Mouse (Mus musculus) forebrain, embryonic 16.5 days (tissue): Measurements from ENCODE around the gene B3gat3. TPM values are rescaled to one million over a fixed set of nuclear protein-coding genes. Genes with fewer than 3 reads are reported as not detected.
"Not testable (repeated sequence)": the region's sequence is repeated elsewhere in the genome, so short reads cannot be mapped to it uniquely, and the experiment has no call there.

ENCODE experiments used
- ATAC-seq: fragments of 200-750 bp; cut with Nextera tagmentation; 2 replicates; pipeline ENCODE4 v1.8.0; 2017; ENCODE audit warnings: mild to moderate bottlenecking, moderate library complexity
- H3K27ac ChIP-seq: fragments of 300-500 bp; sonication (generic); 2 replicates; pipeline ENCODE4 v1.5.1; 2014; ENCODE audit warnings: low read length, control low read depth
- H3K27me3 ChIP-seq: fragments of 300-500 bp; sonication (generic); replicated peaks from 2 replicates; pipeline ENCODE4 v1.6.1; 2014; ENCODE audit warnings: low read length; ENCODE audit not compliant: control insufficient read depth, insufficient read depth
- H3K36me3 ChIP-seq: fragments of 300-500 bp; sonication (generic); 2 replicates; pipeline ENCODE4 v1.6.1; 2014; ENCODE audit not compliant: control insufficient read depth, insufficient read depth
- H3K4me1 ChIP-seq: fragments of 300-500 bp; sonication (generic); replicated peaks from 2 replicates; pipeline ENCODE4 v1.6.1; 2014; ENCODE audit warnings: low read length; ENCODE audit not compliant: control insufficient read depth, insufficient read depth
- H3K4me2 ChIP-seq: fragments of 300-500 bp; sonication (generic); 2 replicates; pipeline ENCODE4 v1.6.1; 2014; ENCODE audit warnings: mild to moderate bottlenecking, low read length, control low read depth
- H3K4me3 ChIP-seq: fragments of 300-500 bp; sonication (generic); replicated peaks from 2 replicates; pipeline ENCODE4 v1.5.1; 2014; ENCODE audit warnings: mild to moderate bottlenecking, low read length, control low read depth
- H3K9ac ChIP-seq: fragments of 300-500 bp; sonication (generic); replicated peaks from 2 replicates; pipeline ENCODE4 v1.6.1; 2014; ENCODE audit warnings: low read depth, low read length, control low read depth
- H3K9me3 ChIP-seq: fragments of 300-500 bp; sonication (generic); 2 replicates; pipeline ENCODE4 v1.6.1; 2016; ENCODE audit warnings: low read length; ENCODE audit not compliant: control insufficient read depth
- WGBS: fragments of 180-500 bp; shearing (Covaris S2); extraction: QIAGEN DNeasy Blood & Tissue Kit; methylation state at CpG from one replicate; pipeline ENCODE4 v1.1.7; 2014; 5-methylcytosine and 5-hydroxymethylcytosine counted together
- microRNA-seq: library from miRNA; unstranded; fragments of <30 nt; microRNA quantifications from one replicate; pipeline ENCODE4, GENCODE M21; 2017
- polyA plus RNA-seq: library from polyadenylated mRNA; unstranded; fragments of >200 nt; fragmentation: Nextera tagmentation; extraction: Ambion mirVana; gene quantifications from 2 replicates; pipeline ENCODE4 v1.2.1, GENCODE M21; 2015

B3gat3 gene
- polyA plus RNA-seq, 1 experiment from 2014 or later: 75.9 TPM

- H3K9me3 ChIP-seq: no peaks in the 10 kb centered on the region
- peaks cover 19% of the 10 kb centered on the region for H3K4me1 ChIP-seq
- peak within 1 kb of the TSS; percentile 73 for H3K4me3 ChIP-seq
- peak within 1 kb of the TSS; percentile 85 for H3K27ac ChIP-seq
- ATAC-seq: peak; percentile 99
- under 1% methylated on average over 52 of the region's 52 CpGs for WGBS
- peak within 1 kb of the TSS; percentile 85 for H3K4me2 ChIP-seq
- peak within 1 kb of the TSS; percentile 64 for H3K9ac ChIP-seq
- no peaks in the 10 kb centered on the region for H3K27me3 ChIP-seq
- peaks cover 39% of the 10 kb centered on the region for H3K36me3 ChIP-seq
These were observed 46.6 kb downstream of the B3gat3 start, which contains the start of gene Eef1g for GRCm38 (mm10) chr19:8966590-8967372. TSS of gene Eef1g (plus strand) at chr19:8967041.

DNA sequence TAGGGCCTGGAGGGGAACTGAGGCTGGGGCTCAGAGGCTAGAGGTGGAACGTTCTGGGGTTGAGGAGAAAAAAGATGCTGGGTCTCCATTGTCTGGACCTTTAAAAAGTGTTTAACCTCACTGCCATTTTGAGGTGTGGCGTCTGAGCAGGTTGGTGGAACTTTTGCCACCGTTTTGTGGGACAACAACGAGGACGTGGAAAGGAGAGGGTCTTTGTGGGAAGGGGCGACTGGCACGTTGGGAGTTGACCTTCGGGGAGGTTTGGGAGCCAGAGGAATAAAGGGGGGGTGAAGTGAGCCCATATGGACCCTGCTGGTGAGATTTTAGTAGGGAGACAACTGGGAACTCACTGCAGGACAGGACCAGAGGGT is 47.2 kb downstream of the B3gat3 start:
- peaks cover 43% of the 10 kb centered on the region for H3K36me3 ChIP-seq
- ATAC-seq: 0 out of 2 replicates have a peak, but pooled peaks have one; percentile 0
- WGBS: under 1% methylated on average over 8 of the region's 8 CpGs

DNA sequence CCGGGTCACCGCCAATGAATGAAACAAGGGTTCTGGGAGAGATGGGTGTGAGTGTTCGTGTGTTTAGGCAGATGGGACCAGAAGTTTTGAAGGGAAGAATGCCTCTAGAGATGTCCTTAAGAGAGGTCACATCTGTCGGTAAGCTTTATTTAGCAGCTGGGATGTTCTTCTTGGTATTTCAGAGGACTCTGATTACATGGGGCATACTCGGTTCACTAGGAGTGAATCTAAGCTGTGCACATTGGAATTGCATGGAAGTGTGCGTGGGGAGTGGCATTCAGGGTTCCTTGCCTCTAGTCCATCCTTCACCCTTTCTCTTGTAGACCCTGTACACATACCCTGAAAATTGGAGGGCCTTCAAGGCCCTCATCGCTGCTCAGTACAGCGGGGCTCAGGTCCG is 47.7 kb downstream of the B3gat3 start:
- WGBS: under 1% methylated on average over 7 of the region's 9 CpGs
- peaks cover 46% of the 10 kb centered on the region for H3K36me3 ChIP-seq
- H3K27me3 ChIP-seq: no peaks in the 10 kb centered on the region
- H3K4me1 ChIP-seq: peaks cover 19% of the 10 kb centered on the region
- no peak overlapping the region; the same call in 1 of the 2 replicates for H3K27ac ChIP-seq
- peak overlapping the region; percentile 73 for H3K4me3 ChIP-seq
- no peaks in the 10 kb centered on the region for H3K9me3 ChIP-seq
- H3K4me2 ChIP-seq: peak overlapping the region; percentile 85
- no peak for ATAC-seq
- H3K9ac ChIP-seq: peak overlapping the region; percentile 64

More for the DNA sequence above, 47.2 kb downstream of the B3gat3 start:
- H3K27me3 ChIP-seq: no peaks in the 10 kb centered on the region
- H3K9me3 ChIP-seq: no peaks in the 10 kb centered on the region
- H3K4me3 ChIP-seq: peak overlapping the region; percentile 73
- peaks cover 19% of the 10 kb centered on the region for H3K4me1 ChIP-seq
- peak overlapping the region; percentile 61 for H3K27ac ChIP-seq
- peak overlapping the region; percentile 64 for H3K9ac ChIP-seq
- peak overlapping the region; percentile 85 for H3K4me2 ChIP-seq

DNA sequence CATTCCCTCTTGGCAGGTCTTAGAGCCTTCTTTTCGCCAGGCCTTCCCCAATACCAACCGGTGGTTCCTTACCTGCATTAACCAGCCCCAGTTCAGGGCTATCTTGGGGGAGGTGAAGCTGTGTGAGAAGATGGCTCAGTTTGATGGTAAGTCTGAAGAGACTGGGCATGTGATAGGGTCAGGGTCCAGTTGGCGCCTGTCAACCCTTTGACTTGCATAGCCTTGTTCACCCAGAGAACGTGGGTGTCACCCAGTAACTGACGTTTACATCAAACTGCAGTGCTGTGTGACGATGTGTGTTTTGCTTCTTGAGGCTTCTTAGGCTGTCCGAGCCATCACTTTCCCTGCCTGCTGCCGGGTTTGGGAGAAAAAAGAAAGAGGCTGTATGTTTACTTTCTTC is 52.3 kb downstream of the B3gat3 start:
- whole genome bisulfite sequencing: 93% methylated on average over 8 of the region's 8 CpGs
- not testable (repeated sequence) for H3K4me1 ChIP-seq, H3K4me3 ChIP-seq, ATAC-seq, H3K27ac ChIP-seq, H3K9ac ChIP-seq, H3K4me2 ChIP-seq, H3K9me3 ChIP-seq, H3K27me3 ChIP-seq
- peaks cover 54% of the 10 kb centered on the region for H3K36me3 ChIP-seq

- WGBS: 87% methylated on average over 1 of the region's 1 CpGs
- H3K4me1 ChIP-seq: no peaks in the 10 kb centered on the region
- ATAC-seq: no peak
- H3K9ac ChIP-seq: no peak overlapping the region
- no peaks in the 10 kb centered on the region for H3K27me3 ChIP-seq
- no peak overlapping the region for H3K4me3 ChIP-seq
- no peak overlapping the region for H3K27ac ChIP-seq
- H3K36me3 ChIP-seq: peaks cover 65% of the 10 kb centered on the region
- no peaks in the 10 kb centered on the region for H3K9me3 ChIP-seq
- H3K4me2 ChIP-seq: no peak overlapping the region
These were observed 54.5 kb downstream of the B3gat3 start for GRCm38 (mm10) chr19:8974638-8975037.

- H3K4me1 ChIP-seq: no peaks in the 10 kb centered on the region
- no peak overlapping the region for H3K9ac ChIP-seq
- ATAC-seq: no peak
- no peaks in the 10 kb centered on the region for H3K27me3 ChIP-seq
- H3K27ac ChIP-seq: no peak overlapping the region
- peaks cover 63% of the 10 kb centered on the region for H3K36me3 ChIP-seq
- no peak overlapping the region for H3K4me3 ChIP-seq
- H3K4me2 ChIP-seq: no peak overlapping the region
- 94% methylated on average over 2 of the region's 2 CpGs for WGBS
- H3K9me3 ChIP-seq: no peaks in the 10 kb centered on the region
These were observed 55.3 kb downstream of the B3gat3 start for GRCm38 (mm10) chr19:8975491-8975890.

DNA sequence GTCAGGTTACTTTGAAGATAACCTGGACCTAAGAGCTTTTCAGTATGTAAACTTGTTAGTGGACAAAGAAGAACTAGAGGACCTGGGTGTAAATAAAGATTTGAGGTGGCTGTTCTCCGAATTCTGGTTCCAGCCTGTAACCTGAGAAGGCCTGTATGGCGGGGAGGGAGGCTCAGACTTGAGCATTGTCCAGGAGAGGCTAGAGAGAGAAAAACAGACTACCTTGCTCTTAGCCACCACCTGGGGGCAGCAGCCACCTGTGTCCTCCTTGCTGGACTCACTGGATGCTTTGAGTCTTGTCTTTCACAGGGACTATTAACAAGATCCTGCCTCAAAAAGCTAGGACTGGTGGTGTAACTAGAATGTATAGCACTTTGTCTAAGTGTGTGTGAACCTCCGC is 56.4 kb downstream of the B3gat3 start:
- no peak overlapping the region for H3K27ac ChIP-seq
- H3K9ac ChIP-seq: no peak overlapping the region
- WGBS: 43% methylated on average over 3 of the region's 3 CpGs
- peaks cover 7% of the 10 kb centered on the region for H3K4me1 ChIP-seq
- no peak overlapping the region for H3K4me3 ChIP-seq
- H3K4me2 ChIP-seq: no peak overlapping the region
- peak; percentile 41; the same call in 1 of the 2 replicates for ATAC-seq
- H3K36me3 ChIP-seq: peaks cover 54% of the 10 kb centered on the region
- no peaks in the 10 kb centered on the region for H3K27me3 ChIP-seq
- H3K9me3 ChIP-seq: no peaks in the 10 kb centered on the region

Small RNA genes lying within 50 kb of the gene (microRNA-seq; reads per million reads assigned to microRNA genes)
- gene Mir5136: not detected

Other genes with a start within 250 kb of the B3gat3 start
- gene Slc3a2, start 197.0 kb upstream of the B3gat3 start, polyA plus RNA-seq: 186 TPM in 2 replicates
- 90.6 and 109 TPM in 2 replicates for gene Wdr74, start 184.5 kb upstream of the B3gat3 start, polyA plus RNA-seq
- gene 1700092M07Rik, start 179.7 kb upstream of the B3gat3 start, polyA plus RNA-seq: 2.5 and 2.8 TPM in 2 replicates
- gene Stx5a, start 179.0 kb upstream of the B3gat3 start, polyA plus RNA-seq: 129 and 136 TPM in 2 replicates
- 200 and 218 TPM in 2 replicates for gene Nxf1, start 163.3 kb upstream of the B3gat3 start, polyA plus RNA-seq
- 230 and 247 TPM in 2 replicates for gene Tmem223, start 149.4 kb upstream of the B3gat3 start, polyA plus RNA-seq
- gene Tmem179b, start 145.9 kb upstream of the B3gat3 start, polyA plus RNA-seq: 27.0 and 29.1 TPM in 2 replicates
- 30.8 and 32.2 TPM in 2 replicates for gene Taf6l, start 134.0 kb upstream of the B3gat3 start, polyA plus RNA-seq
- 160 and 164 TPM in 2 replicates for gene Polr2g, start 121.8 kb upstream of the B3gat3 start, polyA plus RNA-seq
- 8.9 and 9.6 TPM in 2 replicates for gene Zbtb3, start 117.8 kb upstream of the B3gat3 start, polyA plus RNA-seq
- gene Ttc9c, start 101.0 kb upstream of the B3gat3 start, polyA plus RNA-seq: 71.1 and 72.1 TPM in 2 replicates
- 5.1 and 5.5 TPM in 2 replicates for gene Hnrnpul2, start 100.4 kb upstream of the B3gat3 start, polyA plus RNA-seq
- gene AC129217.1, start 90.6 kb upstream of the B3gat3 start, polyA plus RNA-seq: not detected in 2 replicates
- gene Bscl2, start 82.9 kb upstream of the B3gat3 start, polyA plus RNA-seq: 88.3 and 98.7 TPM in 2 replicates
- 258 and 306 TPM in 2 replicates for gene Gng3, start 81.2 kb upstream of the B3gat3 start, polyA plus RNA-seq
- gene Lrrn4cl, start 69.6 kb upstream of the B3gat3 start, polyA plus RNA-seq: 0.45 and 0.57 TPM in 2 replicates
- gene Ubxn1, start 48.9 kb upstream of the B3gat3 start, polyA plus RNA-seq: 172 and 173 TPM in 2 replicates
- gene Uqcc3, start 39.5 kb upstream of the B3gat3 start, polyA plus RNA-seq: 49.7 and 53.5 TPM in 2 replicates
- gene Lbhd1, start 36.6 kb upstream of the B3gat3 start, polyA plus RNA-seq: 50.0 and 51.9 TPM in 2 replicates
- gene Gm49403, start 36.4 kb upstream of the B3gat3 start, polyA plus RNA-seq: not detected in 2 replicates
- 49.9 and 50.6 TPM in 2 replicates for gene 1810009A15Rik, start 31.5 kb upstream of the B3gat3 start, polyA plus RNA-seq
- gene Gm49416, start 31.4 kb upstream of the B3gat3 start, polyA plus RNA-seq: 0.34 TPM in 1 of 2 replicates, not detected in the other
- gene Ints5, start 27.4 kb upstream of the B3gat3 start, polyA plus RNA-seq: 41.0 and 45.9 TPM in 2 replicates
- 91.7 and 95.1 TPM in 2 replicates for gene Ganab, start 22.3 kb upstream of the B3gat3 start, polyA plus RNA-seq
- gene Rom1, start 9.0 kb downstream of the B3gat3 start, polyA plus RNA-seq: 1.7 and 1.8 TPM in 2 replicates
- gene Eml3, start 9.2 kb downstream of the B3gat3 start, polyA plus RNA-seq: 9.7 and 10.5 TPM in 2 replicates
- 175 and 186 TPM in 2 replicates for gene Mta2, start 21.5 kb downstream of the B3gat3 start, polyA plus RNA-seq
- gene Tut1, start 33.5 kb downstream of the B3gat3 start, polyA plus RNA-seq: 33.6 and 35.5 TPM in 2 replicates
- 346 and 348 TPM in 2 replicates for gene Eef1g, start 46.7 kb downstream of the B3gat3 start, polyA plus RNA-seq
- 2.2 and 3.4 TPM in 2 replicates for gene Ahnak, start 68.9 kb downstream of the B3gat3 start, polyA plus RNA-seq
- gene Scgb1a1, start 167.6 kb downstream of the B3gat3 start, polyA plus RNA-seq: not detected in 2 replicates
- gene Asrgl1, start 215.3 kb downstream of the B3gat3 start, polyA plus RNA-seq: 31.7 and 39.8 TPM in 2 replicates